Mouse (Mus musculus) frontal cortex, adult (tissue): ENCODE results near the gene Agbl1.
"Not testable (repeated sequence)": the region's sequence is repeated elsewhere in the genome, so short reads cannot be mapped to it uniquely, and the experiment has no call there.

Source experiments
- ATAC-seq: cut with Nextera tagmentation; 2 replicates; pipeline ENCODE4 v1.9.2; 2017; ENCODE audit warnings: mild to moderate bottlenecking, moderate library complexity, mixed read lengths; ENCODE audit not compliant: low TSS enrichment

Gene Agbl1

DNA sequence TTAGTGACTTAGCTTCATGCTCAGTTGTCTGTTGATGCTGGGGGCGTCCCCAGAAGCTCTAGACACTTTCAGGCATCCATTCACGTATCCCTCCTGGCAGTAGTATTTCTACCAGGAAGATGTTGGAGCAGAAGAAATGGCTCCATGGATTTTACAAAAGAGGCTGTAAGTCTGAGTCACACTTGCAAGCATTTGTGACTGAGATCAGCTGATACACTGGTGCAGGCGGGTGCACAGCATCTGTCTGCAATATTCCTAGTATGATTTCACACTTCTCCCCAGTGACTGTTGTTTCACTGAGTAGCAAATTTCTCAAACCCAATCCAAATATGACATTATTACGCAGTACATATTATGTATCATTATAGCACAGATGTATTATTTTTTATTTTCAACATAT, 332.8 kb downstream of the Agbl1 start:
- ATAC-seq, result peak; percentile 57

DNA sequence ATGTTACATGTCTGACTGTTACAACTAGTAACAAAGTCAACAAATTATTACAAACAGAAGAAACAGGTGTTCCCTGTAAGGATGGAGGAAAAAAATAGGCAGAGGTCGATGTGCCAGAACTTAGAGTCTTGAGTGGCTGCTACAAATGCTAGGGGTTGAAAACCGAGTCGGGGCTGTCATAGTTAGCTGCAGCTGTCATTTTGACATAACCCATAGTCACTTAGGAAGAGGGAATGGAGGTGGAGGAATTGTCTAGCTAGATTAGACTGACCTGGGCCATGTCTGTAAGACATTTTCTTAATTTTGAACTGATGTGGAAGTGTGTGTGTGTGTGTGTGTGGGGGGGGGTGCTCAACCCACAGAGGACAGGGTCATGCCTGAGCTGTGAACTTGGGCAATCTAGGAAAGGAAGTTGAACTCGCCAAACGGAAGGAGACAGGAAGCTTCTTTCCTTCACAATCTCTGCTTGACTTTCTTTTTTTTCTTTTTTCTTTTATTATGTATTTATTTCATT, 364.9 kb downstream of the Agbl1 start:
- ATAC-seq, result no peak

DNA sequence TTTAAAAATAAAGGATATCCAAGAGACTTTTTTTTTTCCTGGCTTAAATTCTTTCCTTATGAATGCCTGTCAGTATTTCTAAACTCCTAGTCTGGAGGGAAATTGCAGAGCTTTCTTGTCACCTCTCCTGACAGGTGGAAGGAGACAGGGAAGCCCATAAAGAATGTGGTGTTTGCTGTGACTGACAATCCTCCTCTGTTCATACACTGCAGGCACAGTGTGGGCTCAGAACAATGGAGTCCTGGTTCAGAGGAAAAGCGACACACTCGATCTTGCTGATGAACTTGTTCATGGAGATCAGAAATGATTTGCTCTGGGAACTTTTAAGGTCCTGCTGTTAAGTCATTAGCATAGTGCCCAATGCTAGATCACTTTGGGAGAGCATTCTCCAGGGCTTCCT, 368.1 kb downstream of the Agbl1 start:
- no peak for ATAC-seq

DNA sequence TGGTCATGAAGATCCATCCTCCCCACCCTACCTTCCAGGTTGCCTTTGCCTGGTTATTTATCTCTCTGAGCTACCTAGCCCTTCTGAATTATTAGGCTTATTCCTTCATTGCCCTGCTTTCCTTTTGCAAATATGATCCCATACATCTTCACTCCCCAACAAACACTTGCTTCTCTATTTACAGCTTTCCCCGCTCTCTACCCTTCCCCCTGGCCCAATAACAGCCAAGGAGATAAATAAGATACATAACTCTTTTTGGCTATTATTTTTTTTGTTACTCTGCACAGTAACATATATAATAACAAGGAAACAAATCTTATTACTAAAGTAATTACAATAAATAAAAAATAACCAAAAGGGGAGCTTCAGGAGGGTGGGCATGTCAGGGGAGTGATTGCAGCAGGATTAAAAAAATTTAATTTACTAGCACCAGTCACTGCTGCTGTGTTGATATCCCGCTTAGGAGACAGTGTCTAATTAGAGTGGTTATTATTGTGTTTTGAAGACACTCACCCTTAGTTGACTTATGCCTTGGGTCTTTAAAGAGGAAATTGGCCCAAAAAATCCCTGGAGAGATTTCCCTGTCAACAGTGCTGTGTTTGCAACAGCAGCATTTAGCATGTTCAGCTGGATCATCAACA, 370.5 kb downstream of the Agbl1 start:
- ATAC-seq, result no peak

DNA sequence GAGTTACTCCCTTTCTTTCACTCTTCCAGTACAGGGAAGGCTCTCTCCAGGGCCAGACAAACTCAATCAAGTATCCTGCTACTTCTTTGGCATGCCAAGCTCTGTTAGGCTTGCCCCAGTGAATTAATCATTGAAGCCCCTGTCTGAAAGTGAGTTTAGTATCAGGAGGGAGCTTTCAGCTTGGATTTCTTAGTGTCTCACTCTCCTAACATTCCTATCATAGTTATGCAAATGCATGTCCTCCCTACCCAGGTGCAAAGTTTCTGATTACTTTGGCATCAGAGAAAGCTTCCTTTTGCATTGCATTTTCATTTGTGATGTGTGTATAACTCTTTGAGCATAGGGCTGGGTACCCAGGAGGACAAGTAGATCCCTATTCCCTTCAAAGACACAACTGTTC, 399.8 kb downstream of the Agbl1 start:
- no peak for ATAC-seq

DNA sequence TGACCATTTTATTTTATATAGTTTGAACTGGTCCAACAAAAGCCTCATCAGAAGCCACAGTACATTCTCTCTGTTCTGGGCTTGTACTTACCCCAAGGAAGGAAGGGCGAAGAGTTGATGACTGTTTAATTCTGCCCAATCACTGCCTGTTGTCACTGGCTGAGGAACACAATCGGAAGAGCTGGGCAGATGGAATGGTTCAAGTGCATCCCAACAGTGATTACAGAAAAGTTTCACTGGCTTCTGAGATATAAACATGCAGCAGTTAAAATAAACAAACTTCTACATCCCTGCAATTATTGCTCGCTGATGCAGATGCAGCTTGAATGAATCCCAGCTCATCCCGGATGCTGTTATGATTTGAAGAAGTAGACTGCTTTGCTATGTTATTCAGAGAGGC, 421.3 kb downstream of the Agbl1 start:
- no peak for ATAC-seq

DNA sequence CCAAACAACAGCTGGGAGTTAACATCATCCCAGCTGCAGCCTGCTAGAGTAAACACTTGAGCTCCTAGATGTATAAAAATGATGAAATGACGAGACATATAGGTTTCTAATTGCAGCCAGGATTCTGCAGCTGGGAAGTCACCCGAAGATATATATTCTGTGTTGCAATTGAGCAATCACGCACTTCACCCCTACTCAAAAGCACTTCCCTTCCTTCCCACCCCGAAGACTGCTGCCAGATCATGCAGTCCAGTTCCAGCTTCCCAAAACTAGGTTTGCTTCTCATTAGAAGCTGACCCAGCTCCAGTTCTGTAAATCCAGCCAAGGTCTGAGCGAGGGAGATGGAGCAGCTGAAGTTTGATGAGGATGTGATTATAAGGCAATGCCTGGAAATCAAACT, 431.4 kb downstream of the Agbl1 start:
- peak; percentile 20; the same call in 1 of the 2 replicates for ATAC-seq

DNA sequence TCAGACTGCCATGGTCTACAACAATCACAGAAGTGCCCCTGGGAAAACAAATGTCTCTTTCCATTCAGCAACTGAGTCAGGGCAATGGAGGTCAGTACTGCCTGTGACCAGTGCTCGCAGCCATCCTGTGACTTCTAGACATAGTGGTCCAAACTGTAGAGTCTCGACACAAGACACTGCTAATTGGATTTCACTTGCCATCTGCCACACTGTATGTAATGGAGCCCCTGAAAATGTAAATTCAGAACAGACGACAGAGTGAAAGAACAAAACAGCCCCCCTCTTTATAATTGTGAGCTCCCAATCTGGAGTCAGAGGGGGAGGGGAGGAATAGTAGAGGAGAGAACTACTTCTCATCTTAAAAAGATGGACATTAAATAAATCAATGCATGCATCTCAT, 445.2 kb downstream of the Agbl1 start:
- ATAC-seq, result no peak

DNA sequence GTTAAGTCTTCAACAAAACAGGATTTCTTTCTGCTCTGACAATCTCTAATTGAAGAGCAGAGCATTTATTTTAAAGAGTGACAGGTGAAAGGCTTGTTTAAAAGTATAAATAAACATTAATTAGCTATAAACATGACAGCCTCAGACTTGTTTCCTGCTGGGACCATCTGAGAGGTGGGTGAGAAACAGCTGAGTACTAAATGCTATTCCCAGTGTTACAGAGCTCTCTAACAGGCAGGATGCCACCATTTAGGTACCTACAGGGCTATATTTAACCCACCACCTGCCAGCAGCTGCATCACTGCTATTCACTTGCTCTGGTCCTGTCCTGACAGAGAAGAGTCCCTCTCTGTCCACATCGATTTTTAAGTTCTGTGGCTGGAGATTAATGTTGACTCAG, 471.5 kb downstream of the Agbl1 start:
- ATAC-seq, result no peak

DNA sequence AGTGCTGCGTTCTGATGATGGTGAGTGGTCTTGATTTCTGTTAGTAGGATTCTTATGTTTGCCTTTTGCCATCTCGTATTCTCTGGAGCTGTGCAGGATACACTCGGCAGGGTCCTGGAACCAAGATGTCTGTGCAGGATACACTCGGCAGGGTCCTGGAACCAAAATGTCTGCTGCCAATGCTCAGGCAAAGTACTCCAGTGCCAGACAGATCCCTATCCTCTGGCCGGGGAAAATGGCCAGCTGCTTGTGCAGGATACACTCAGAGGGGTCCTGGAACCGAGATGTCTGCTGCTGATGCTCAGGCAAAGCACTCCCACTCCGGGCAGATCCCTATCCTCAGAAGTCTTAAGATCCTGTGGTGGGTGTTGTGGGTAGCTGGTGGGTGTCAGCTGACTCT, 502.5 kb downstream of the Agbl1 start:
- ATAC-seq, result not testable (repeated sequence)

DNA sequence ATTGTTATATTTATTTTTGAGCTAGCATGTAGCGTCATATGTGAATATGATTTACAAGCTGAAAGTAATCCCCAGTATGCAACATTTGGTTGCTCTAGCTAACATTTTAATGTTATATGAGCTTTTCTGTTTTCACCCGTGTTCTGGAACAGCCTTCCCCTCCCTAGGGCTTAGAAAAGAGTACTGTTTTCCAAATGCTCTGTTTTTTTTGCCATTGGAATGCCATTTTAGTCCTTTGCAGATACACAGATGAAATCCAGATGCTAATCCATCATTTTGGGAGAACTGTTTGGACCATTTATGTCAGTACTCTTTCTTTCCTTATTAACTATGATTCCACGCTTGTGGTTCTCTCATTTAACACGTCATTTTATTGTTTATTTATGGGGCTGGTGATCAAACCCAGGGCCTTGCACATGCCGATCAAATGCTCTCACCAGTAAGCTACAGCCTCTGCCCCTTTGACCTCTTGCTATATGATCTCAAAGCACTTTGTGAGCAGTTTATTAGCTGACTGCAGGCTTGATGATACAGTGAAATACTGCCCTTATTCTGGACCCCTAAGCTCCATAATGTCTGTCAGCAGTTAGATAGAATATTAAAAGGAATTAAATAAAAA, 547.7 kb downstream of the Agbl1 start:
- no peak for ATAC-seq

DNA sequence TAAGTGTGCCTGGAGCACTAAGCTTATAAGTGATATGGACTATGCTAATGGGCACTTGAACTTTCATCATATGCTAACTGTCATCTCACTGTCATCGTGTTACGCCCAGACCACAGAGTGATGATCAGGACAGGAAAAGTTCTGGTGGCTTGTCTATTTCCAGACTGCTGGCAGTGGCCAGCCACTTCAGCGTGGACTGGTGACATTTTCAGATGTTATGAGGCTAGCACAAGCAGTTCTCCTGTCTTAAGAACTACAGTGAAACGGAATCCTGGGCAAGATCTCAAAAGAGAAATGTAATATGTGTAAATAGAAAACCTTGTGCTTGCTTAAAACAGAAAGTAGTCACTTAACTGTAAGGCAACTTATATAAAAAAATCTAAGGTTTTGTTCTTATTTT, 550.8 kb downstream of the Agbl1 start:
- ATAC-seq, result no peak

DNA sequence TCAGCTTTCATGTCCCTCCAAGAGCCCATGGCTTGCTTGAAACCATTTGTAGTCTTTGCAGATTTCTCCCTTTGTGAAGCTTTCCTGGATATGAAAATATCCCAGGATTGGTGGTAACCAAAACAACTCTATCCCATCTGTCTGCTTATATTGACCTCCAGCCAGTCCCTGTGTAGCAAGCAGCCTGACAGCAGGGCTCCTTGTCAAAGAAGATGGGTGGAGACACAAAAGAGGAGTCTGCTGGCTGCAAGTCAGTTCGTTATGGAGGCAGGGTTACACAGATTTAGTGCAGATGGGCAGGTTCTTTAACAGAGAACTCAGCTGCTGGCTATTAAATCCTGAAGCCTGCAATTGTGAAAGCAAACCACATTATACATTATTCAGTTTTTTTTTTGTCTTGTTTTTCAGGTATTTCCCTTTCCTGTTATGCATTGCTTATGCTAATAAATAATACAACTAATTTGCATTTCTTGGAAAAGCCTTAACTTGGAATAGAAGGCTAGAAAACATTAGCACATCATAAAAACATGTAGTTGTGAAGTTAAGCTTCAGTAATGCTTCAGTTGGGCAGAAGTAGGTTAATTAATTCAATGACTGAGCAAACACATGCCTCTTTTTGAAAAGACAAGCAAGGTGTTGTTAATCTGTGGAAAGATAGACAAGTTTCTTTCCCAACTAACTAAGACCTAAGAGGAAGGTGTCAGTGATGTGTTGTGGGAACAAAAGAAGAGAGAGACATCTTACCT, 559.0 kb downstream of the Agbl1 start:
- no peak for ATAC-seq

DNA sequence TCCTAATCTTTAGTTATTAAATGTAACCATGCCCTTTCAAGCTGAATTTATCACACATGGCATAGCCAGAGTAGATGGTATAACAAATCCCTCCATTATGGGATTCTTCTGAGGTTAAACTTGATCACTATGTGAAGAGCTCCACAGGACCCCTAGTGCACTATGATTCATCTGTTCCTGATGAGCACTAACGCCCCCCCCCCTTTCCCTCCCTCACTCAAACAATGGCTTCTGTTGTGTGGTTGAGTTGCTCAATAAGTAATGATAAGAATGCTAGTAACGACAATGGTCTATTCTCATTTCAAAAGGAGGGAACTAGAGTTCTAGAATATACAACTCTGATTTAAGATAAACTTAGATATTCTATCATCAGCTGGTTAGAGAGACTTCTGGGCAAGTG, 560.4 kb downstream of the Agbl1 start:
- ATAC-seq, result no peak

DNA sequence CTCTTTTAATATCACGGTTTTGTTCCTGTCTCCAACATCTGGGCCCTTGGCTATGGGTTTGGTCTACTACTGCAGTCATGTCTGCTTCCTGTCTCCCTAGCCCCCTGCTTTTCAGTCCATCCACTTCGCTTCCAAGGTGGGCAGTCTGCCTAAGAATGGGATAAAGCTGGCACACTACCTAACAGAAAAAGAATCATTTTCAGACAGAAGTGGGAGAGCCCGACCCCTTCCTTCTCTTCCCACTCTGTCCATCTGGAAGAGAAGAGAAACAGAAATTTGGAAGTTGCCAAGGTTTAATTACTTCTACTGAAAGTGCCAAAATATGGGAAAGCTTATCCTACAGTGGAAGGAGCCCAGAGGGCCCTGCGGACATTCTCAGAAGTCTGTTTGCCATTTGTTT, 561.6 kb downstream of the Agbl1 start:
- peak; percentile 23; the same call in 1 of the 2 replicates for ATAC-seq

DNA sequence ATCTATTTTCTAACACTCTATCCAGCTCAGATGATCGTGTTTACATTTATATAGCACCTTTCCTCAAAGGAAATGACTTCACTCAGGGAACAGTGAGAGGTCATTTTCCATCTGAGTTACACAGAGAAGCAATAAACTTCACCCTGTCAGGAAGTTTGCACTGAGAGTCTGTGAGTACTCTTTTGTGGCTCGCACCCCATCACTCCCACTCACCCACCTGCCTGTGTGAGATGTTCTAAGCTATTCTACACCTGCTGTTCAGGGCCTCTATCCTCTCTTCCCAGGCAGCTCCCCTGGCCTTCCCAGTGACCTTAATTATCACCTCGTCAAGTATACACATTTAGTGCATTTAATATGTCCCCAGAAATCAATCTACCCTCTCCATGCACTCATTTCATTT, 580.3 kb downstream of the Agbl1 start:
- no peak for ATAC-seq

DNA sequence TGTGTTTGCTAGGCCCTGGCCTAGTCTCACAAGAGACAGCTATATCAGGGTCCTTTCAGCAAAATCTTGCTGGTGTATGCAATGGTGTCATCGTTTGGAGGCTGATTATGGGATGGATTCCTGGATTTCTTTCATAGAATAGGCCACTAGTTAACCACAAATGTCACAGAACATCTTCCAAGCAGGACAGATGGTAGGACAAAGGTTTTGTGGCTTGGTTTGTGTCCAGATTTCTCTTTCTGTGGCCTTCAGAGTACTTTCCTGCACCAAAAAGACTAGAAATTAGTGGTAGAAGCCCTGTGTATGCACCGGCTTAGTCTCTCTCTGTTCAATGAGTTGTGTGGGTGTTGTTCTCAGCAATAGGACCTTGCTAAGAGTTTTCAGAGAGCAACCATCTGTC, 590.9 kb downstream of the Agbl1 start:
- ATAC-seq, result no peak

DNA sequence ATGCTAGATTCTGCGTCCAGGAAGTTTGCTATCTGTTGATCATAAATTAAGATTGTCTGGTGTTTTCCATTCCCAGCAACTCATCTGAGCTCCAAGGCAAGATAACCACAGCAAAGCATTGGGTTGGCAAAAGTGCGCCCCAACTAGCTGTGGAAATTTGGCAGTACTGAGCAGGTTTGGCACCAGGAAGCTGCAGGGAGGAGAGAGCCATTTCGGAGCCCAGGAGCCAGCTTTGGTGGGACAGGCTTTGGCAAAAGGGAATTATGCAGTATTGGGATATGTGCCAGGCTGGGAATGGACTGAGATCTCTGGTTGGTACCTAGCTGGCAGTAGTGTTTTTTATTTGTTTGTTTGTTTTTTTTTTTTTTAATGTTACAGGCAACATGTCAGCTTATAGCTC, 612.5 kb downstream of the Agbl1 start:
- ATAC-seq, result no peak

DNA sequence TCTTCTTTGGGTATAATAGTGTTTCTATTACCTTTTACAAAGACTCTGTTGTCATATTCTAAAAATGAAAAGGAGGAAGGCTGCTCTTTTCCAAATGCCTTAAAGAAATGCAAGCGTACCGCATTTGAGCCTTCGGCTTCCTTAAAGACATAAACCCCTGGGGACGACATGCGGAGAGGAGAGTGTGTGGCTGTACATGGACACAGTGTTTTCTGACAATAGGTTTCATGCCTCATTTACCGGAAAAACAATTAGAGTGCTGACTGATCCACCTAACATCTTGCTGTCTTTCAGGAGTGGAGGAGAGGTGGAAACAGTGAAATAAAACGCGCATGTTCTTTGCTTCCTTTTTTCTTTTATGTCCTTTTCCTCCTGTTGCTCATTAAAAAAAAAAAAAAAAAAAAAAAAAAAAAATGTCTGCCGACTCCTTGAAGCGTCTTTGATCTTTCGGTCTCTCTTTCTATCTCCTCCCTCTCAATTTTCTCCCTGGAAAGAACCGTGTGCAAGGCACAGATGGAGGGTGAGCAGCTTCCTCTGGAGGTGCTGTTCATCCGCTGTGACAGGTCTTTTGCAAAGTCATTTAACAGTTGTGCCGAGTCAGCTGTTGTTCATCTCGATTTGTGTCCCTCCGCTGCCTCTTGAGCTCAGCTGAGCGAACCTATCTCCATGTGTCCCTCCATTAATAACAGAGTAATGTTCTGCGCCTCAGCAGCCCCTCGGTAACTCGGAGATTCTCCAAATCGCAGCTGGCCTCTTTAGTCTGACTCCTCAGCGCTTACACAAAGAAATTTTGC, 659.9 kb downstream of the Agbl1 start:
- ATAC-seq, result peak; percentile 55; the same call in 1 of the 2 replicates

DNA sequence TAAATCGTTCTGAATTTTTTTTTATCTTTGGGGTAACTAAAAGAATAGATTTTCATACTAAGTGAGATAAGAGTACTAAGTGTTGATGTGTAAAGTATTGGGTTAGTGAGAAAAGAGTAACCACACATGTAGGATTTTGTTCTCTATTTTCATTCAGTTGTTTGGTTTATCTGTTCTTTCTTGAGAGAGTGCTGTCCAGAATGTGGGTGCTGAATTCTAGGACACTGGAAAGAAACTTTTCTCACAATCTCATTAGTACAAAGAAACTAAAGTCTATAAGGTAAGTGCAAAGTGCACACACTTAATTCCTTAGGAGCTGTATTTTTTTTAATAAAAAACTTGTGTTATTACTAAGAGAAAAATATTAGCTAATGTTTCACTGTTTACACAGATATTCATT, 674.4 kb downstream of the Agbl1 start:
- ATAC-seq, result no peak

DNA sequence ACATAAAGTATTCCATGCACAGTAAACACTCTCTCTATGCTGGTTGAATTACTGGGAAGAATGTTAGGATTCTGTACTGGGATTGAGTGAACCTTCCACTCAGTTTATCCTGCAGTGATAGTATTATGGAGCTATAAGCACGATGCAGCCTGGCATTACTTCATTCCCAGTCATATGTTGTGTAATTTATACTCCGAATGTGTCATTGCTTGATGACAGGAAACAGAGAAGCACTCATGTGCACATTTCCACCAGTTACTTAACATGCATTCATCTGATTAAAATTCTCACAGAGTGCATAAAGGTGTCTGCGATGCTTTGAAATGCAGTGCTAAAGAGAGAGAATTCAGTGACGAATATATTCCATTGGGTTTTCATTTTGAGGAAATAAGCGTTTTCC, 682.0 kb downstream of the Agbl1 start:
- no peak for ATAC-seq

DNA sequence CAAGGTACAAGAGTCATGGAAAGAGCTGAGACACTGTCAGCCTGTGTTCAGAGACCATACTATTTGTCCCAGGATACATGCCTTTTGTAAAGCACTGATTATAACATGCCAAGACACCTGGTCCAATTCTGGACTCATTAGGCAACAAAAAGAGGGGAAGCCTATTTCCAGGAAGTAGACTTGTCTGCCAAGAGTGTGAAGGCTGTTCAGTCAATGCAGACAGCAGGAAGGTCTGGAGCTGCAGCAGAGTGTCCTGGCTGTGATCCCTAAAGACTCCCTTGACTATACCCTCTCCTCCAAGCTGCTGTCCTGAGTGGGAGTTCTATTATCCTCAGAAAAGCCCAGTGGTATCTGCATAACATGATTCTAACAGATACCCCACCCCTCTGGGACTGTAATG, 689.2 kb downstream of the Agbl1 start:
- ATAC-seq, result no peak
